Mouse (Mus musculus): Measurements from ENCODE around the gene Mrgpre.

DNA sequence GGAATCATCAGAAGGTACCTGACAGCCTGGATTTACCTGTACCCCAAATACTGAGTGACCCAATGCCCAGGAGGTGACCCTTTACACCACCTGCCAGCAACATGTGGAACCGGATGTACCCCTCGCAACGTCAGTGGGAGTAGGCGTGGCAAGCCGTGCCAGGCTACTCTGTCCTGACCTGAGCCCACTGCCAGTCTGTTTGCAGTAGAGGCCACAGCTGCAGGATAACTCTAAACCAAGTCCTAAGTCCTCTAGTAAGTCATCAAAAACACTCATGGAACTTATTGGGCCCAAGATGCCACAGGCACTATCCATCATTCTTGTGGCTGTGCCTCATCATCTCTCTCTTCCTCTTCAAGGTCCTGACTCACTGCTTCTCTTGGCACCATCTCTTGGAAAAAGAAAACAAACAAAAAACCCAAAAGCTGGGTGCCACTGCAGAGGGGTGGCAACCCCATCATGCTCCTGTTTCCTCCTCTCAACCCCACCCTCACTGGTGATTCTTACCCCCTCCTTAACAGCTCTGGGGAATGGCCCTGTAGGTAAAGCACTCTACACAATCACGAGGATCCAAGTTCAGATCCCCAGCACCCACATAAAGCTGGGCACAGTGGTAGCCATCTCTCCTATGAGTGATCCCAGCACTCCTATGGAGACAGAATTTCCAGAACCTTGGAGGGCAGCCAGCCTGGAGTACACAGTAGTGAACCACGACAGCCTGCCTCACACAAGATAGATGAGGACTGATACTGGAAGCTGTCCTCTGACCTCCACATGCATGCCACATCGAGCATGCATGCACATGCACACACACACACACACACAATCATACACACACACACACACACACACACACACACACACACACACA lies 17.1 kb upstream of the Mrgpre start:
- no peak for TF ChIP-seq CTCF (IDR thresholded peaks at IDR 0.05; ENCODE audit: low read depth)
- no peak for TF ChIP-seq EP300 (IDR thresholded peaks at IDR 0.05; ENCODE audit: low read depth)

All from liver, postnatal 0 days (tissue).